Mouse (Mus musculus): Measurements from ENCODE around the gene Cactin.

GRCm38 (mm10) chr10:81314201-81314600 is 6.7 kb upstream of the Cactin start:
- TF ChIP-seq POLR2A (IDR thresholded peaks at IDR 0.05; ENCODE audit: insufficient read depth, low read length) (no peak), CTCF (IDR thresholded peaks at IDR 0.05; ENCODE audit: low read depth, low read length) (no peak), EP300 (IDR thresholded peaks at IDR 0.05; ENCODE audit: insufficient read depth, low read depth, low read length) (no peak)

Data from ES-Bruce4 (cell line).